Mouse (Mus musculus) heart, postnatal 25 days (tissue): ENCODE measurements around the gene Trim65. TPM values are rescaled to one million over a fixed set of nuclear protein-coding genes. Genes with fewer than 3 reads are reported as not detected.

Experiments
- DNase-seq: peaks from one replicate; pipeline ENCODE4 v3.0.0; 2022; ENCODE audit warnings: low spot score
- intact Hi-C: fragments of 180-260 bp; cut with DNase I; formaldehyde crosslinking; loops from one replicate; pipeline ENCODE4 v1.15.1; 2025
- total RNA-seq, 2 experiments: library from RNA; stranded (reverse); gene quantifications; 2 replicates each; pipeline ENCODE4 v1.2.3; 2021

Trim65 gene
- total RNA-seq, 2 experiments from 2014 or later = 6.1 to 8.4 TPM

DNA sequence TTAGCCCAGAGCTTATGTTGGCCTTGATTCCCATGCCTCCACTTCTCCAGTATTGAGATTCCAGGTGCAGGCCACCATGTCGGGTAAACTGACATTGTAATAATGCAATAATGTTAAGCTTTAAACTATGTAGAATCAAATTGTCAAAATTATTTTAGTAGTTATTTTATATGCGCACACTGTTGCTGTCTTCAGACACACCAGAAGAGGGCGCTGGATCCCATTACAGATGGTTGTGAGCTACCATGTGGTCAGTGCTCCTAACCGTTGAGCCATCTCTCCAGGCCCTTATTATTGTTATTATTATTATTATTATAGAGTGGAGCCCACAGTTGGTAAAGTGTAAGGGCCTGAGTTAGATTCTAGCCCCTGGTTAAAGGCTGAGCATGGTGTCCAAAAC is 19.9 kb downstream of the Trim65 start:
- intact Hi-C loops = loop anchor here (2.0 kb wide), 1 partner anchor 18 kb away; no protein-coding TSS in a partner anchor
- DNase-seq = no peak

DNA sequence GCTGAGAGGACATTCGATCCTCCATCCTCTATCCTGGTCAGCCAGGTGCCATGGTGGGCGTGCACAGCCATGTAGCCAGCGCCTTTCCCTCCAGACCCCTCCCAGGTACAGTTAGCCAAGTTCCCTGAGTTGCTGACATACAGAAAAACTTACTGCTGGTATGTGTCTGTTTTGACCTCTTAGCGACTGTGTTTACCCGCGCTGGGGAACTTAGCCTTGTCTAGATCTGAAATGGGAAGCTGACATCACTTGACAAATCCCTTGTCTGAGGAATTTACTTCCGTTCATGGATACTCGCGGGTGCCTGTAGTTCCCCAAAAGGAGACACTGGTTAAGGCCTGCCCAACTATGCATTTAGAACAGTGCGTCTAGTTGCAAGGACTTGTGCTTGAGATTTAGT is 20.4 kb downstream of the Trim65 start:
- no peak for DNase-seq
- intact Hi-C loops = loop anchor here (1.0 to 2.0 kb wide), 2 partner anchors 18 to 22 kb away; no protein-coding TSS in a partner anchor

GRCm38 (mm10) chr11:116110131-116110530 is 20.8 kb downstream of the Trim65 start:
- DNase-seq = peak; percentile 90
- intact Hi-C loops = loop anchor here (1.0 to 2.0 kb wide), 2 partner anchors 19 to 22 kb away; no protein-coding TSS in a partner anchor

DNA sequence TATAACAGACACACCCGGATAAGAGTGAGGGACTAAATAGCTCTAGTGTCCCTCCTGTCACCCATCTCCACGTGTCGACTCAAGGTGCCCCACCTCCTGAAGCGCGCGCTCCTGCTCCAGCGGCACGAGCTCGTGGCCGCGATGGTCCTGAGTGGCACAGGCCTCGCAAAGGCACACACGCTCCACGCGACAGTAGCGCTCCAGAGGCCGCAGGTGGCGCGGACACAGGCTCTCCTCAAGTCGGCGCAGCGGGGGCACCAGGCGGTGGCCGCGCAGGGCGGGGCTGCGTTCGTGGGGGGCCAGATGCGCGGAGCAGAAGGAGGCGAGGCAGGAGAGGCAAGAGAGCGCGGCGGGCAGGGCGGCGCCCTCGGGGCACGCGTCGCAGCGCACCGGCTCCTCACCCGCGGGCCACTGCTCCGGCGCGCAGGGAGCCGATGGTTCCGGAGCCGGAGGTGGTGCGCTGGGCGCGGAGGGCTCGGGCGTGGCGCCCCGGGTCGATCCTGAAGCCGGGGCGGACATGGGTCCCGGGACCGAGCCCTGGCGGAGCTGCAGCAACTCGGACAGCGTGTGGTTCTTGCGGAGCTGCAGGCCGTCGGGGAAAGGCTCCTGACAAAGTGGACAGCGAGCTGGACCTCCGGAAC is 21.4 kb downstream of the Trim65 start:
- intact Hi-C loops = loop anchor here (1.0 to 2.0 kb wide), 2 partner anchors 19 to 21 kb away; no protein-coding TSS in a partner anchor
- no peak for DNase-seq

- intact Hi-C loops = no loop called here
- peak; percentile 85 for DNase-seq
These were observed 22.3 kb downstream of the Trim65 start for GRCm38 (mm10) chr11:116108464-116109137.

DNA sequence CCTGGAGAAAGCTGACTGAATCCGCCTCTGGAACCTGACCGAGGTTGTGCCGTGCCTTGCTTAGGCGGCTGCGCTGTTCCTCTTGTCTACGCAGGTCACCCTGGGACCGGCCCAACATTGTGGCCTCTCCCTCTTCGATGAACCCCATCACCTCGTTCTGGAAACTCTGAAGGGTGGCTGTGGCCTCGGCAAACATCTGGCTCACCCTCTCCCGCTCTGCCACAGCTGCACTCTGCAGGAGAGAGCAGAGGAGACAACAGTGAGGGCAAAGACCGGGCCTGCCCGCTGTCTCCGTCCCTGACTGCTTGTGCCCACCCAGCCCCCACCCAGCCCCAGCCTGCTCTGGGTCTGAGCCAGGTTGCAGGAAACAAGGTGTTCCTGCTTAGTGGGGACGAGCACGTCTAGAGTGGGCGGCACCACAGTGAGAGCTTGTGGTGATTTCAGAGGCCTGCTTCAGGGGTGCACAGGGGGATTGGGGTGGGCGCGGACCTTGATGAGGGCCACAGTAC is 23.1 kb downstream of the Trim65 start:
- intact Hi-C loops = no loop called here
- no peak for DNase-seq

- intact Hi-C loops = no loop called here
- DNase-seq = no peak
These were observed 23.8 kb downstream of the Trim65 start for GRCm38 (mm10) chr11:116106963-116107776.

- DNase-seq = no peak
- intact Hi-C loops = no loop called here
These were observed 24.6 kb downstream of the Trim65 start for GRCm38 (mm10) chr11:116106154-116106962.

DNA sequence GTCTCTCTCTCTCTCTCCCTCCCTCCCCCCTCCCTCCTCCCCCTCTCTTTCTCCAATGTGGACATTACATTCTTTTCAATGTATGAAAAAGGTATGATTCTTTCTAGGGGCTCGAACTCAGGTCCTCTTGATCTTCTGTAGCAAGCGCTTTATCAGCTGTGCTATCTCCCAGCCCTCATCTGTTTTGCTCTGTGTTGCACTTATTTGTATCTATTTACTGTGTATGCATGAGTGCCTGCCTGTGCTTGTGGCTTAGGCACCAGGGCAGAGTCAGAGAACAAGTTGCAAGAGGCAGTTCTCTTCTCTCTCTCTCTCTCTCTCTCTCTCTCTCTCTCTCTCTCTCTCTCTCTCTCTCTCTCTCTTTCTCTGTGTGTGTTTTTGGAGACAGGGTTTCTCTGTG is 25.9 kb downstream of the Trim65 start:
- intact Hi-C loops = no loop called here
- no peak for DNase-seq

- intact Hi-C loops = no loop called here
- peak; percentile 85 for DNase-seq
These were observed 26.8 kb downstream of the Trim65 start for GRCm38 (mm10) chr11:116104006-116104646.

DNA sequence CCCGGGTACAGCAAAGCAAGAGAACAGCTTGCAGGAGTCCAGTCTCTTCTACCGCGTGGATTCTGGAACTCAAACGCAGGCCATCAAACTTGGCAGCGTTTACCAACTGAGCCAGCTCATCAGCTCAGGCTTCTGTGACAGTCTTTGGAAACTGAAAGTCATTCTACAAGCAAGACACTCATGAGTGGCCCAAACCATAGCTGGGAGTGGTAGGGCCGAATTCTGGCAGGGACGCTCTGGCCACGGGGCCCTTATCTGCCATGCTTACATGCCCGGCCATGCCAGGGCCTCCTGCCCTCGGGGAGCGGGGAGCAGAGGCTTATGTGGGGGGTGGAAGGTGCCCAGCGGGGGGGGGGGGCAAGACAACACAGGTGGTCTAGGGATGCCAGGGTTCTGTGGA is 27.4 kb downstream of the Trim65 start:
- intact Hi-C loops = no loop called here
- no peak for DNase-seq

DNA sequence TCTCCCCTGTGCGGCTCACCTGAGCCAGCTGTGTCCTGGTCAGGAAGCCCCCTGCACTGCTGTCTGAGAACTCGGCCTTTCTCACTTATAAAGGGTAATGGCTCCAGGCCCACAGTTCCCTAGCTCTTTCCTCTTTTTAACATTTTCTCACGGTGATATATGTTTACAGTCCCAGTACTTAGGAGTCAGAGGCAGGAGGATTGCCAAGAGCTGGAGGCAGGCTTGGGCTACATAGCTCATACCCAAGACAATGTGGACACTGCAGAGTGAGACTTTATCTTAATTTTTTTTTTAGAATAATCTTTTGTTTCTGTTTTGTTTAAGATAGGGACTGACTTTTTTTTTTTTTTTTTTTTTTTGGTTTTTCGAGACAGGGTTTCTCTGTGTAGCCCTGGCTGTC is 28.5 kb downstream of the Trim65 start:
- intact Hi-C loops = no loop called here
- no peak for DNase-seq

DNA sequence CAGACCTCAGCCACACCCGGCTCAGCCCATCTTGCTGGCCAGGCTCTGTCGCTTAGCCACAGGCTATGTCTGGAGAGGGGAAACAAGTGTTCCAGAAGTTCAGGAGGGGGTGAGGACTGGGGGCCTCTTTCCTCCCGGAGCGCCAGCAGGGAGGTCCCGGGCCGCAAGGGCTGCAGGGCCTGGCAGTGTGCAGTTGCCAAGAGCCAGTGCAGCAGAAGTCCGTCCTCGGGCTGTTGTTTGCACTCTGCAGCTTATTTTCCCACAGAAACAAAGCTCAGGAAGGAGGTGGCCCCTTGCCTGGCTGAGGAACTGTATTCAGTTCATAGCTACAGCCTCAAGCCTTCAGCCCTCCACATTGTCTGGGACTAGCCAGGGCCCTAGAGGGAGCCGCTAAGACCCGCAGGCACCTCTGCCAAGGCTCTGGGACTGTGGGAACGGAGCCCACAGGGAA is 29.0 kb downstream of the Trim65 start:
- peak; percentile 85 for DNase-seq
- intact Hi-C loops = no loop called here

GRCm38 (mm10) chr11:116100839-116101238 is 30.1 kb downstream of the Trim65 start:
- intact Hi-C loops = no loop called here
- DNase-seq = no peak

- intact Hi-C loops = no loop called here
- peak; percentile 92 for DNase-seq
These were observed 30.5 kb downstream of the Trim65 start for GRCm38 (mm10) chr11:116100385-116100784.

- intact Hi-C loops = no loop called here
- no peak for DNase-seq
These were observed 31.5 kb downstream of the Trim65 start for GRCm38 (mm10) chr11:116099462-116099861.

GRCm38 (mm10) chr11:116098711-116099460 is 32.0 kb downstream of the Trim65 start:
- no peak for DNase-seq
- intact Hi-C loops = no loop called here
